Mouse (Mus musculus): ENCODE results near the gene Kif9. TPM values are rescaled to one million over a fixed set of nuclear protein-coding genes. Genes with fewer than 3 reads are reported as not detected.
A peak's percentile ranks its signal among the peaks of the same experiment; 100 is the strongest.

Kif9 gene
- polyA plus RNA-seq, 1 experiment, result 1.3 TPM

GRCm38 (mm10) chr9:110462321-110462720 lies 14.4 kb upstream of the Kif9 start:
- 80% methylated on average over 7 of the region's 7 CpGs for WGBS
- Histone ChIP-seq H3K4me1 (ENCODE audit: control insufficient read depth, insufficient read depth, insufficient read length) (peaks cover 26% of the 10 kb centered on the region; the same call in 1 of the 2 replicates), H3K36me3 (ENCODE audit: control insufficient read depth, insufficient read depth, low read length) (no peaks in the 10 kb centered on the region), H3K27me3 (ENCODE audit: control insufficient read depth, insufficient read depth, low read length) (no peaks in the 10 kb centered on the region), H3K4me3 (ENCODE audit: extremely low read depth, insufficient read depth, insufficient read length) (no peak overlapping the region), H3K27ac (ENCODE audit: insufficient read depth, low read length) (peak overlapping the region; percentile 25; the same call in 1 of the 2 replicates)
- TF ChIP-seq CTCF (IDR thresholded peaks at IDR 0.05; ENCODE audit: extremely low read depth, insufficient read depth, insufficient read length, insufficient replicate concordance) (no peak), POLR2A (IDR thresholded peaks at IDR 0.05; ENCODE audit: low read depth, low read length) (no peak)
- no peak for DNase-seq (ENCODE audit: low read depth in 1 of 2, low spot score in 2 of 2)

GRCm38 (mm10) chr9:110463983-110464591 lies 12.7 kb upstream of the Kif9 start:
- TF ChIP-seq CTCF (IDR thresholded peaks at IDR 0.05; ENCODE audit: extremely low read depth, insufficient read depth, insufficient read length, insufficient replicate concordance), result no peak
- TF ChIP-seq POLR2A (IDR thresholded peaks at IDR 0.05; ENCODE audit: low read depth, low read length), result no peak
- DNase-seq (ENCODE audit: low read depth in 1 of 2, low spot score in 2 of 2), result no peak
- Histone ChIP-seq H3K27me3 (ENCODE audit: control insufficient read depth, insufficient read depth, low read length) (no peaks in the 10 kb centered on the region), H3K27ac (ENCODE audit: insufficient read depth, low read length) (peak overlapping the region; percentile 72), H3K36me3 (ENCODE audit: control insufficient read depth, insufficient read depth, low read length) (no peaks in the 10 kb centered on the region), H3K4me3 (ENCODE audit: extremely low read depth, insufficient read depth, insufficient read length) (no peak overlapping the region), H3K4me1 (ENCODE audit: control insufficient read depth, insufficient read depth, insufficient read length) (peaks cover 10% of the 10 kb centered on the region; the same call in 1 of the 2 replicates)
- 30% methylated on average over 6 of the region's 6 CpGs for WGBS

- no peaks in the 10 kb centered on the region for H3K27me3 ChIP-seq (ENCODE audit: control insufficient read depth, insufficient read depth, low read length)
- 92% methylated on average over 6 of the region's 6 CpGs for WGBS
- TF ChIP-seq CTCF (IDR thresholded peaks at IDR 0.05; ENCODE audit: extremely low read depth, insufficient read depth, insufficient read length, insufficient replicate concordance) (no peak), POLR2A (IDR thresholded peaks at IDR 0.05; ENCODE audit: low read depth, low read length) (no peak)
- no peaks in the 10 kb centered on the region; the same call in 1 of the 2 replicates for H3K36me3 ChIP-seq (ENCODE audit: control insufficient read depth, insufficient read depth, low read length)
- no peak overlapping the region for H3K4me3 ChIP-seq (ENCODE audit: extremely low read depth, insufficient read depth, insufficient read length)
- H3K27ac ChIP-seq (ENCODE audit: insufficient read depth, low read length), result no peak overlapping the region
- no peak for DNase-seq (ENCODE audit: low read depth in 1 of 2, low spot score in 2 of 2)
- H3K4me1 ChIP-seq (ENCODE audit: control insufficient read depth, insufficient read depth, insufficient read length), result peaks cover 3% of the 10 kb centered on the region; the same call in 1 of the 2 replicates
Measured at GRCm38 (mm10) chr9:110465336-110465735, 11.4 kb upstream of the Kif9 start.

- H3K36me3 ChIP-seq (ENCODE audit: control insufficient read depth, insufficient read depth, low read length), result no peaks in the 10 kb centered on the region; the same call in 1 of the 2 replicates
- peak in 1 of 2 experiments; percentile 62 for DNase-seq (ENCODE audit: low read depth in 1 of 2, low spot score in 2 of 2)
- no peak overlapping the region for H3K27ac ChIP-seq (ENCODE audit: insufficient read depth, low read length)
- H3K27me3 ChIP-seq (ENCODE audit: control insufficient read depth, insufficient read depth, low read length), result no peaks in the 10 kb centered on the region
- WGBS, result 85% methylated on average over 3 of the region's 3 CpGs
- no peak overlapping the region for H3K4me3 ChIP-seq (ENCODE audit: extremely low read depth, insufficient read depth, insufficient read length)
- peaks cover 3% of the 10 kb centered on the region; the same call in 1 of the 2 replicates for H3K4me1 ChIP-seq (ENCODE audit: control insufficient read depth, insufficient read depth, insufficient read length)
- TF ChIP-seq CTCF (IDR thresholded peaks at IDR 0.05; ENCODE audit: extremely low read depth, insufficient read depth, insufficient read length, insufficient replicate concordance), result peak; percentile 67; the same call in 1 of the 2 replicates
- TF ChIP-seq POLR2A (IDR thresholded peaks at IDR 0.05; ENCODE audit: low read depth, low read length), result no peak
Measured at GRCm38 (mm10) chr9:110466179-110466578, 10.6 kb upstream of the Kif9 start.

DNA sequence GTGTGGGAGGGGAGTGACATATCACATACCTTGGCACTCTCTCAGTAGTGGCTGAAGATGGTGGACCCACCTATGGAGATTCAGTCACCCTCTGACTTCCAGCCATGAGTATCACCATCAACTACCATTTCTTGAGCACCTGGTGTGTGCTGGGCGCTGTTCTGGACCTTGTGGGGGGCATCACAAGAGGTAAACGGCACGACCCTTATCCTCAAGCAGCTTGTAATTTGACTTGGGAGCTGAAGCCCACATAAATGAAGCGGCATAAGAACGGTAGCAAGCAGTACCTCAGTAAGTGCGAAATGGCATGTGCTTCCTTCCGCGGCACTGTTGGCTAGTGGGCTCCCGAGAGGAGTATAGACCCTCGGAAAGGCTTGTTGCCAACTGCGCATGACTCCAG lies 1.2 kb downstream of the Kif9 start:
- TF ChIP-seq CTCF (IDR thresholded peaks at IDR 0.05; ENCODE audit: extremely low read depth, insufficient read depth, insufficient read length, insufficient replicate concordance) (no peak), POLR2A (IDR thresholded peaks at IDR 0.05; ENCODE audit: low read depth, low read length) (no peak)
- no peaks in the 10 kb centered on the region for H3K36me3 ChIP-seq (ENCODE audit: control insufficient read depth, insufficient read depth, low read length)
- no peaks in the 10 kb centered on the region for H3K27me3 ChIP-seq (ENCODE audit: control insufficient read depth, insufficient read depth, low read length)
- DNase-seq (ENCODE audit: low read depth in 1 of 2, low spot score in 2 of 2), result no peak
- 66% methylated on average over 11 of the region's 11 CpGs for WGBS
- H3K27ac ChIP-seq (ENCODE audit: insufficient read depth, low read length), result peak overlapping the region; percentile 63; the same call in 1 of the 2 replicates
- peaks cover 11% of the 10 kb centered on the region; the same call in 1 of the 2 replicates for H3K4me1 ChIP-seq (ENCODE audit: control insufficient read depth, insufficient read depth, insufficient read length)
- no peak overlapping the region for H3K4me3 ChIP-seq (ENCODE audit: extremely low read depth, insufficient read depth, insufficient read length)

- DNase-seq (ENCODE audit: low read depth in 1 of 2, low spot score in 2 of 2), result no peak
- no peak overlapping the region for H3K4me3 ChIP-seq (ENCODE audit: extremely low read depth, insufficient read depth, insufficient read length)
- TF ChIP-seq POLR2A (IDR thresholded peaks at IDR 0.05; ENCODE audit: low read depth, low read length) (no peak), CTCF (IDR thresholded peaks at IDR 0.05; ENCODE audit: extremely low read depth, insufficient read depth, insufficient read length, insufficient replicate concordance) (no peak)
- 21% methylated on average over 4 of the region's 4 CpGs for WGBS
- peak overlapping the region; percentile 63; the same call in 1 of the 2 replicates for H3K27ac ChIP-seq (ENCODE audit: insufficient read depth, low read length)
- peaks cover 11% of the 10 kb centered on the region; the same call in 1 of the 2 replicates for H3K4me1 ChIP-seq (ENCODE audit: control insufficient read depth, insufficient read depth, insufficient read length)
- no peaks in the 10 kb centered on the region for H3K36me3 ChIP-seq (ENCODE audit: control insufficient read depth, insufficient read depth, low read length)
- no peaks in the 10 kb centered on the region for H3K27me3 ChIP-seq (ENCODE audit: control insufficient read depth, insufficient read depth, low read length)
Measured at GRCm38 (mm10) chr9:110478639-110479038, 1.9 kb downstream of the Kif9 start.

GRCm38 (mm10) chr9:110488841-110489240 lies 12.1 kb downstream of the Kif9 start:
- Histone ChIP-seq H3K27me3 (ENCODE audit: control insufficient read depth, insufficient read depth, low read length) (no peaks in the 10 kb centered on the region), H3K27ac (ENCODE audit: insufficient read depth, low read length) (no peak overlapping the region), H3K4me3 (ENCODE audit: extremely low read depth, insufficient read depth, insufficient read length) (no peak overlapping the region), H3K36me3 (ENCODE audit: control insufficient read depth, insufficient read depth, low read length) (no peaks in the 10 kb centered on the region), H3K4me1 (ENCODE audit: control insufficient read depth, insufficient read depth, insufficient read length) (no peaks in the 10 kb centered on the region)
- WGBS, result 87% methylated on average over 4 of the region's 4 CpGs
- DNase-seq (ENCODE audit: low read depth in 1 of 2, low spot score in 2 of 2), result no peak
- TF ChIP-seq CTCF (IDR thresholded peaks at IDR 0.05; ENCODE audit: extremely low read depth, insufficient read depth, insufficient read length, insufficient replicate concordance), result no peak
- TF ChIP-seq POLR2A (IDR thresholded peaks at IDR 0.05; ENCODE audit: low read depth, low read length), result no peak
